Mouse (Mus musculus) ES-E14 (cell line): Measurements from ENCODE around the gene Gm2916. TPM values are rescaled to one million over a fixed set of nuclear protein-coding genes. Genes with fewer than 3 reads are reported as not detected.
"Not testable (repeated sequence)": the region's sequence is repeated elsewhere in the genome, so short reads cannot be mapped to it uniquely, and the experiment has no call there.

Source experiments
- DNase-seq: peaks from one replicate; pipeline ENCODE4 v3.0.0-alpha.2; 2013; ENCODE audit warnings: low read depth, low spot score
- H3K27ac ChIP-seq: 2 replicates; pipeline ENCODE4 v1.5.1; 2012; ENCODE audit warnings: low read depth, mild to moderate bottlenecking, low read length, moderate library complexity, mixed read lengths; ENCODE audit not compliant: poor library complexity, insufficient read depth, severe bottlenecking
- H3K36me3 ChIP-seq: 2 replicates; pipeline ENCODE4 v1.6.1; 2012; ENCODE audit warnings: mild to moderate bottlenecking, low read length, moderate library complexity, mixed read lengths; ENCODE audit not compliant: control insufficient read depth, poor library complexity, insufficient read depth, severe bottlenecking
- H3K4me1 ChIP-seq, 2 experiments: fragments of 150-350 bp in 1 of 2; sonication (generic) in 1 of 2; 2 replicates each; pipeline ENCODE4 v1.6.1; 2012; ENCODE audit warnings: low read length in 2 of 2, mild to moderate bottlenecking in 1 of 2, mixed read lengths in 1 of 2; ENCODE audit not compliant: control insufficient read depth in 2 of 2, insufficient read depth in 2 of 2, poor library complexity in 1 of 2
- H3K4me3 ChIP-seq, 2 experiments: fragments of 150-350 bp in 1 of 2; sonication (generic) in 1 of 2; 2 replicates each; pipeline ENCODE4 v1.5.1; 2012; ENCODE audit warnings: low read length in 2 of 2, low read depth in 1 of 2, mild to moderate bottlenecking in 1 of 2, mixed read lengths in 1 of 2; ENCODE audit not compliant: insufficient read depth in 1 of 2, poor library complexity in 1 of 2, severe bottlenecking in 1 of 2
- H3K9ac ChIP-seq: 2 replicates; pipeline ENCODE4 v1.6.1; 2012; ENCODE audit warnings: low read depth, mild to moderate bottlenecking, low read length, mixed read lengths; ENCODE audit not compliant: poor library complexity, insufficient read depth, severe bottlenecking
- H3K9me3 ChIP-seq: fragments of 150-350 bp; sonication (generic); 2 replicates; pipeline ENCODE4 v1.6.1; 2012; ENCODE audit warnings: low read depth, mild to moderate bottlenecking, low read length; ENCODE audit not compliant: control insufficient read depth, insufficient read depth
- in situ Hi-C, 2 experiments: fragments of 600-800 bp; cut with MboI; formaldehyde crosslinking; loops; one replicate each; pipeline ENCODE4 v1.15.1; 2025; ENCODE audit warnings: low sequenced_read_pairs in 2 of 2, inconsistent platforms in 1 of 2; ENCODE audit not compliant: unreplicated experiment in 2 of 2
- total RNA-seq: library from RNA; depleted of rRNA; stranded (reverse); fragments of 300-350 nt; gene quantifications from 2 replicates; pipeline ENCODE4 v1.2.3, GENCODE M21; 2012; rRNA removed

Gene Gm2916
- not detected in 2 replicates for total RNA-seq

DNA sequence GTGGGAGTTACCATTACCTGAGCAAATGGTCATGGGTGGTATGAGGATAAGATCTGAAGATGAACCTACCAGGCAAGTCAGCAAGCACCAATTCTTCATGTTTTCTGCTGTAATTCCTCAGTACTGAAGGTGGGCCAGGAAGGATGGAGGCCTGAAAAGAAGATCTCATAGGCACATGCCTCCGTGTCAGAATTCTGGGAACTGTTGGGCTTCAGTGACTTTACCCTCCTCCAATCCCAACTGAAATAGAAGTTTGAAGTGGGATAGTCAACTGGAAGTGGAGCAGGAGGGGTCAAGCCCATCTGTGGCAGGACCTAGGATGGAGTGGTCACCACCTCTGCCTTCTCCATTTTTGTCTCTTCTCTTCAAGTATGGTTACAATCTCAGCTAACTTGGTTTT is at the start of gene Gm2916:
TSS of gene Gm2916 (plus strand) at position 301 of the 400 bp plus-strand sequence.
- H3K36me3 ChIP-seq, DNase-seq, H3K4me3 ChIP-seq, H3K9me3 ChIP-seq, H3K4me1 ChIP-seq, H3K27ac ChIP-seq, H3K9ac ChIP-seq, in situ Hi-C loops: not testable (repeated sequence)

DNA sequence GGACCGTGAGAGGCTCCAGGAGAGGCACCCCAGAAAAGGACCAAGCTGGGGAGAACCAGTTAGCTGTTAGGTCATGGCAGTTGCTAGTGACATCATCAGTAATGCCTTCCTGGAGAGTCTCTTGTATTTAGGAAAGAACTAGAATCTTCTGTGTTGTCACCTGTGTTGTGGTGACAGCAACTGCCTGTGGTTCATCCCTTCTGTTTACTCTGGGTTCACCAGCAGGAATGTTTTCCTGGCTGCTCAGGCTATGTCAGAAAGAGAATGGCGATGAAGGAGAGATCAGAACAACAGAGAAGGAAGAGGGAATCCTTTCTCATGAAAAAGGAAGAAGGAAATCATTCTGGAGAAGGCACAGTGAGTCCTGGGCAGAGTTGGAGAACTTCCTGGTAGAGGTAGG is 38.0 kb upstream of the Gm2916 start, which contains the start of gene Gm3033:
TSS of gene Gm3033 (plus strand) at position 301 of the 400 bp plus-strand sequence.
- H3K9me3 ChIP-seq, H3K4me1 ChIP-seq, H3K4me3 ChIP-seq, H3K9ac ChIP-seq, in situ Hi-C loops, H3K27ac ChIP-seq, DNase-seq, H3K36me3 ChIP-seq: not testable (repeated sequence)

DNA sequence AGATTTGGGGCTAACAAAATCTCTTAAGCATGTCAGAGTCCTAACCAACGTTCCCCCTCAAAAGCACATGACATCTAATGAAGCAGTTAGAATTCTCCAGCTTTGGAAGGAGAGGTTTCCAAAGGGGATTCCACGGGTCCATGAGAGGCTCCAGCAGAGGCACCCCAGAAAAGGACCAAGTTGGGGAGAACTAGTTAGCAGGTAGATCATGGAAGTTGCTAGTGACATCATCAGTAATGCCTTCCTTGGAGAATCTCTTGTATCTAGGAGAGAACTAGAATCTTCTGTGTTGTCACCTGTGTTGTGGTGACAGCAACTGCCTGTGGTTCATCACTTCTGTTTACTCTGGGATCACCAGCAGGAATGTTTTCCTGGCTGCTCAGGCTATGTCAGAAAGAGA is 47.5 kb downstream of the Gm2916 start, which contains the start of gene Gm3029:
TSS of gene Gm3029 (plus strand) at position 301 of the 400 bp plus-strand sequence.
- not testable (repeated sequence) for DNase-seq

DNA sequence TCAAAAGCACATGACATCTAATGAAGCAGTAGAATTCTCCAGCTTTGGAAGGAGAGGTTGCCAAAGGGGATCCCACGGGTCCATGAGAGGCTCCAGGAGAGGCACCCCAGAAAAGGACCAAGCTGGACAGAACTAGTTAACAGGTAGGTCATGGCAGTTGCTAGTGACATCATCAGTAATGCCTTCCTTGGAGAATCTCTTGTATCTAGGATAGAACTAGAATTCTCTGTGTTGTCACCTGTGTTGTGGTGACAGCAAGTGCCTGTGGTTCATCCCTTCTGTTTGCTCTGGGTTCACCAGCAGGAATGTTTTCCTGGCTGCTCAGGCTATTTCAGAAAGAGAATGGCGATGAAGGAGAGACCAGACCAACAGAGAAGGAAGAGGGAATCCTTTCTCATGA is 79.3 kb downstream of the Gm2916 start, which contains the start of gene Gm3095:
TSS of gene Gm3095 (plus strand) at position 301 of the 400 bp plus-strand sequence.
- H3K9me3 ChIP-seq, in situ Hi-C loops, H3K27ac ChIP-seq, DNase-seq, H3K4me1 ChIP-seq, H3K4me3 ChIP-seq, H3K9ac ChIP-seq, H3K36me3 ChIP-seq: not testable (repeated sequence)

More for the DNA sequence above, 47.5 kb downstream of the Gm2916 start, which contains the start of gene Gm3029:
- H3K4me1 ChIP-seq, H3K9ac ChIP-seq, H3K4me3 ChIP-seq, H3K36me3 ChIP-seq, H3K27ac ChIP-seq, in situ Hi-C loops, H3K9me3 ChIP-seq: not testable (repeated sequence)

Other genes starting within 250 kb of the Gm2916 start
- gene Gm3012, start 249.7 kb upstream of the Gm2916 start, total RNA-seq = 0.63 TPM in 1 of 2 replicates, not detected in the other
- gene Gm3020, start 232.1 kb upstream of the Gm2916 start, total RNA-seq = 2.5 and 5.3 TPM in 2 replicates
- not detected in 2 replicates for gene Gm3043, start 195.4 kb upstream of the Gm2916 start, total RNA-seq
- gene Gm3002, start 74.1 kb upstream of the Gm2916 start, total RNA-seq = 1.5 and 1.7 TPM in 2 replicates
- gene Gm3033, start 37.9 kb upstream of the Gm2916 start, total RNA-seq = not detected in 2 replicates
- not detected in 2 replicates for gene Gm3029, start 47.6 kb downstream of the Gm2916 start, total RNA-seq
- 0.58 TPM in 1 of 2 replicates, not detected in the other for gene Gm3095, start 79.4 kb downstream of the Gm2916 start, total RNA-seq
- not detected in 2 replicates for gene Gm3099, start 114.2 kb downstream of the Gm2916 start, total RNA-seq
- 1.4 TPM in 2 replicates for gene Gm5796, start 139.8 kb downstream of the Gm2916 start, total RNA-seq
- not detected in 2 replicates for gene Gm3115, start 199.9 kb downstream of the Gm2916 start, total RNA-seq
- gene Gm8108, start 226.4 kb downstream of the Gm2916 start, total RNA-seq = 1.2 and 1.7 TPM in 2 replicates